Mouse (Mus musculus): ENCODE measurements around the gene Ttc7b.

GRCm38 (mm10) chr12:100369220-100369619 lies 151.4 kb downstream of the Ttc7b start:
- TF ChIP-seq POLR2A (IDR thresholded peaks at IDR 0.05; ENCODE audit: insufficient read length, low read depth) (no peak), MAX (IDR thresholded peaks at IDR 0.05; ENCODE audit: low read depth) (no peak), REST (IDR thresholded peaks at IDR 0.05; ENCODE audit: insufficient read depth, insufficient read length) (no peak), MYOD1 (IDR thresholded peaks at IDR 0.05; ENCODE audit: control insufficient read depth in 1 of 3, insufficient read length in 2 of 3, low read depth in 2 of 3) (no peak), E2F4 (IDR thresholded peaks at IDR 0.05; ENCODE audit: insufficient read depth) (no peak), POLR2AphosphoS2 (IDR thresholded peaks at IDR 0.05; ENCODE audit: insufficient read length, low read depth) (no peak), USF1 (IDR thresholded peaks at IDR 0.05; ENCODE audit: low read depth) (peak; percentile 54), TCF12 (IDR thresholded peaks at IDR 0.05; ENCODE audit: insufficient read depth, poor library complexity, severe bottlenecking) (no peak)
